Mouse (Mus musculus) brain, embryonic 14.5 days (tissue): ENCODE data around the gene Mrpl50. TPM values are rescaled to one million over a fixed set of nuclear protein-coding genes. Genes with fewer than 3 reads are reported as not detected.
"Not testable (repeated sequence)": the region's sequence is repeated elsewhere in the genome, so short reads cannot be mapped to it uniquely, and the experiment has no call there.

ENCODE experiments used
- DNase-seq: peaks from one replicate; pipeline ENCODE4 v3.0.0-alpha.2; 2011; ENCODE audit warnings: low read depth
- CTCF ChIP-seq: fragments of 200-500 bp; IDR thresholded peaks from 2 replicates; pipeline ENCODE4 v1.5.1; 2012; ENCODE audit warnings: inconsistent platforms, mild to moderate bottlenecking, moderate library complexity, borderline replicate concordance; ENCODE audit not compliant: insufficient read depth, insufficient read length; ENCODE audit errors: extremely low read depth
- POLR2A ChIP-seq: fragments of 200-500 bp; IDR thresholded peaks from 2 replicates; pipeline ENCODE4 v1.6.1; 2012; ENCODE audit warnings: mild to moderate bottlenecking, inconsistent platforms, borderline replicate concordance; ENCODE audit not compliant: poor library complexity, insufficient read depth, insufficient read length, severe bottlenecking; ENCODE audit errors: extremely low read depth
- polyA plus RNA-seq: library from polyadenylated mRNA; depleted of rRNA; stranded (reverse); fragments of >200 nt; gene quantifications from 2 replicates; pipeline ENCODE4 v1.2.3, GENCODE M21; 2012

The Mrpl50 gene
- polyA plus RNA-seq, 1 experiment, result 24.3 TPM

DNA sequence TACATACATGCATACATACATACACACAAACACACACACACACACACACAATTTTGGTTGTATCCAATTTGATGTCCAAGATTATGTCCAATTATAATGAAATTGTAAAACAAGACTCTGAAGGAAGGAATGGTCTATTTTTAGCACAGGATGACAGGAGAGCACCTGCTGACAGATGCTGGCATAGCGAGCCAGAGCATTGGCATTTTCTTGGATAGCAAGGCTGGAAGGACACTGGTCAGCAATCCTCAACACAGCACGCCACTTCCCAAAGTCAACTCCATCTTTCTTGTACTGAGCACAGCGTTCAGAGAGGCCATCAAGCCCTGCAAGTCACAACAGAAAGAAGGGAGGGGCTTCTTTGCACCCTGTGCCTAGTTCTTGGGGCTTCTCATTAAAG, 20.1 kb upstream of the Mrpl50 start:
- no peak for TF ChIP-seq CTCF
- no peak for TF ChIP-seq POLR2A
- no peak for DNase-seq

GRCm38 (mm10) chr4:49539665-49540064, 18.8 kb upstream of the Mrpl50 start:
- peak; percentile 17 for DNase-seq
- TF ChIP-seq CTCF (no peak), POLR2A (no peak)

DNA sequence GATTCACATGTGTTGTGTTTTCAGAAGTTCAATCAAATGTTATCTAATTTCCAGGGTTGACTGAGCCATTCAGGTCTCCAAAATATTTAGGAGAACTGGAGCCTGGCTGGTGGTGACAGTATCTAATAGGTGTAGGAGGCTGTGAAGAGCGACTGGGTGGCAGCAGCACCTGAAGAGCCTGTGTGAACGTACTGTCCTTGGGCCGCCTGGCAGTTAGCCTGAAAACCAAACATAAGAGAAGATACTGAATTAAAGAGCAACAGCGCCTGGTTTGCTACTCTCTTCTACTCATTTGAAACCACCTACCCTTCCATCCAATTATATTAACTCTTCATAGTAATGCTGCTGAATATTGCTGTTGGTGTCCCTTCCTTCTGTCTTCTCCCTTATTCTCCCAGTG, 15.8 kb upstream of the Mrpl50 start:
- no peak for DNase-seq
- TF ChIP-seq POLR2A (no peak), CTCF (no peak)

- TF ChIP-seq CTCF (no peak), POLR2A (no peak)
- no peak for DNase-seq
These were observed 14.9 kb upstream of the Mrpl50 start for GRCm38 (mm10) chr4:49535675-49536294.

- DNase-seq, result no peak
- TF ChIP-seq POLR2A (no peak), CTCF (no peak)
These were observed 14.1 kb upstream of the Mrpl50 start for GRCm38 (mm10) chr4:49535036-49535435.

DNA sequence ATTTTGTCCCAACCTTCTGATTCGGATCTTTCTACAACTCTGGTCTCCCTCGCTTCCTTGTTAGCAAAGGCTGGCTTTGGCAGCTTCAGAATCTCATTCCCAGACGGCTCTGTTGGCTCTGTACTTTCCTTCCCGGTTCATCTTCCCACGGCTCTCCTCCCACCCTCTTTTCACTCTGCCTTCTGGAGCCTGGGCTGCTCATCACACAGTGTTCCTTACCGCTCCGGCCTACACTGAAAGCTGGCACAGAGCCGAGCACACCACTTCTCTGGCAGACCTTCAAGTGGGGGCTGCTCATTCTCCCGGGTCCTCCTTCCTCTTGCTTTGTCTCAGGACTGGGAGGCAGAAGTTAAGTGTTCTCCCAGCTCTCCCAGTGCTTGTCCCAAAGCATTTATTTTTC, 1.7 kb upstream of the Mrpl50 start:
- peak; percentile 64 for DNase-seq
- TF ChIP-seq CTCF, result no peak
- TF ChIP-seq POLR2A, result no peak

- DNase-seq, result no peak
These were observed 453 bp upstream of the Mrpl50 start for GRCm38 (mm10) chr4:49521346-49521745.

DNA sequence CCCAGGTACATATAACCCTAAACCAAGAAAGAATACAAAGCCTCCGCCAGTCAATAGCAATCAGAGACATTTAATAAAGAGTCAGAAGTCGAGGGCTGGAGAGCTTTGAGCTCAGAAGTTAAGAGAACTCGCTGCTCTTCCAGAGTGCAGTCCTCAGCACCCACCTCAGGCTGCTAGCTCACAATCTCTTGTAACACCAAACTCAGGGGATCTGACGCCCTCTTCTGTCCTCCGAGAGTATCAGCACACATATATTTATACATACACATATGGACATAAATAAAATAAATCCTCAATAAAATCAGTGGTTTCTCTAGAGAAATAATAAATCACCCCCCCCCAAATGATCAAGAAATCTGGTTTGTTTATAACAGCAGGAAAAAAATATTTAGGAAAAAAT, 1.4 kb downstream of the Mrpl50 start:
- TF ChIP-seq POLR2A (no peak), CTCF (no peak; the same call in 1 of the 2 replicates)
- DNase-seq, result peak; percentile 27

More at GRCm38 (mm10) chr4:49521346-49521745, 453 bp upstream of the Mrpl50 start:
- TF ChIP-seq CTCF (peak; percentile 33; the same call in 1 of the 2 replicates), POLR2A (no peak)

DNA sequence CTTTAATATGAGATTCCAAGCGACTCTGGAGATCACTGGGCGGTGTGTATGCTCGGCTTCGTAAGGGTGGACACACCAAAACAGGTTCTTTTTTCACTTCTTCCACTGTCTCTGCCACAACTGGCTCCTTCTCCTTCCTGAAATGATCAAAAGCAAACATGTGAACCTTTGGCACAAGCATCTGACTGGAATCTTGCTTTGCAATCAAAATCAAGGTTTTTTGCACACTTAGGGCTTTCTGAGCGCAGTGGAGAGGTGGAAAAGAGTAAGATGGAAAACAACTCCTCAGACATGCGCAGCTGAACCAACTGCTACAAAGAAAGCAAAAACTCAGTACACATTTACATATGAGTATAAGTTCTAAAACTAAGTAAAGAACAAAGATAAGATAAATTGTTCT, 6.5 kb downstream of the Mrpl50 start:
- TF ChIP-seq POLR2A (no peak), CTCF (no peak)
- no peak for DNase-seq

GRCm38 (mm10) chr4:49512636-49513035, 8.3 kb downstream of the Mrpl50 start:
- TF ChIP-seq POLR2A (no peak), CTCF (no peak)
- DNase-seq, result no peak

DNA sequence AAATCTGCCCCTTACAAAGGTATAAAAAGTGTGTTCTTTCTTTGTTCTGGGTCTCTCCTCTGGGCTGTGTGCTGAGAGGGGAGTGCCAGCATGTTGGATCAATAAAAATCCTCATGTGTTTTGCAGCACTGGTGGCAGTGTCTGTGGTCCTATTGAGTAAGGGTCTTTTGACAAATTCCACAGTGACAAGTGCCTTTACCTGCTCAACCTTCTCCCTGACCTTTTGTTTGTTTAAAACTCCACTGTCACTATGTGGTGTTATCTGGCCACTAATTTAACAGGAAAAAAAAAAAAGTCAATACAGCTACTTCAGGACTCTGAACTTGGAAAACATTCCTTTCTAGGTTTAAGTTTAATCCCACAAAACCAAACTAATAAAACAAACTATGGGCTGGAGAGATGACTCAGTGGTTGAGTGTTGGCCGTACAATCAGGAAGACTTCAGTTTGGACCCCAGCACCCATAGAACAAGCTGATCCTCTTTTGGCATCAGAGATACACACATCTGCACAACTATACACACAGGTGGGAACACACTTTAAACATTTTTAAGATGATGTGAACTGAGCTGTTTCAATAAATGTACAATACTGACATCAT, 10.6 kb downstream of the Mrpl50 start:
- not testable (repeated sequence) for DNase-seq

- DNase-seq, result no peak
- no peak for TF ChIP-seq CTCF
- TF ChIP-seq POLR2A, result no peak
These were observed 11.7 kb downstream of the Mrpl50 start for GRCm38 (mm10) chr4:49509183-49509582.
